Mouse (Mus musculus) ES-E14 (cell line): ENCODE measurements around the gene Clic1.

Experiments
- CHD2 ChIP-seq: IDR thresholded peaks from 2 replicates; pipeline ENCODE4 v1.6.1; 2014; ENCODE audit warnings: mild to moderate bottlenecking, low read depth, low read length, inconsistent platforms
- HCFC1 ChIP-seq: IDR thresholded peaks from 2 replicates; pipeline ENCODE4 v1.6.1; 2012; ENCODE audit warnings: low read length, inconsistent platforms, borderline replicate concordance; ENCODE audit not compliant: insufficient read depth
- MAFK ChIP-seq: IDR thresholded peaks from 2 replicates; pipeline ENCODE4 v1.6.1; 2014; ENCODE audit warnings: mild to moderate bottlenecking, low read depth, low read length, inconsistent platforms; ENCODE audit not compliant: insufficient read depth
- ZNF384 ChIP-seq: IDR thresholded peaks from 2 replicates; pipeline ENCODE4 v1.6.1; 2012; ENCODE audit warnings: low read depth, low read length, inconsistent platforms

GRCm38 (mm10) chr17:35080710-35081109 lies 30.9 kb downstream of the Clic1 start:
- TF ChIP-seq CHD2 (no peak), MAFK (no peak), ZNF384 (no peak), HCFC1 (no peak)
